Mouse (Mus musculus) cortical plate, adult 2 months (tissue): ENCODE measurements around the gene Pdcd5. TPM values are rescaled to one million over a fixed set of nuclear protein-coding genes. Genes with fewer than 3 reads are reported as not detected.

Experiments used
- H3K27ac ChIP-seq: fragments of 200-500 bp; 2 replicates; pipeline ENCODE4 v1.5.1; 2012; ENCODE audit warnings: low read length, control low read depth, inconsistent platforms; ENCODE audit not compliant: insufficient read depth
- H3K4me1 ChIP-seq: fragments of 200-500 bp; 2 replicates; pipeline ENCODE4 v1.6.1; 2011; ENCODE audit warnings: low read length; ENCODE audit not compliant: control insufficient read depth, insufficient read depth
- H3K4me3 ChIP-seq: fragments of 200-500 bp; 2 replicates; pipeline ENCODE4 v1.5.1; 2011; ENCODE audit warnings: mild to moderate bottlenecking, low read length, control low read depth; ENCODE audit not compliant: insufficient read depth
- CTCF ChIP-seq: fragments of 200-500 bp; IDR thresholded peaks from 2 replicates; pipeline ENCODE4 v1.5.1; 2011; ENCODE audit warnings: mild to moderate bottlenecking, control low read depth, low read length; ENCODE audit not compliant: insufficient read depth; ENCODE audit errors: extremely low read depth
- POLR2A ChIP-seq: fragments of 200-500 bp; IDR thresholded peaks from 2 replicates; pipeline ENCODE4 v1.6.1; 2011; ENCODE audit warnings: mild to moderate bottlenecking, low read length, control low read depth; ENCODE audit not compliant: insufficient read depth; ENCODE audit errors: extremely low read depth
- polyA plus RNA-seq: library from polyadenylated mRNA; depleted of rRNA; stranded (reverse); fragments of >200 nt; gene quantifications from 2 replicates; pipeline ENCODE4 v1.2.3, GENCODE M21; 2012

Gene Pdcd5
- polyA plus RNA-seq, 1 experiment, result 95.4 TPM

GRCm38 (mm10) chr7:35678976-35679375, 31.7 kb upstream of the Pdcd5 start:
- no peaks in the 10 kb centered on the region for H3K4me1 ChIP-seq
- TF ChIP-seq POLR2A, result no peak
- no peak for TF ChIP-seq CTCF
- no peak overlapping the region for H3K4me3 ChIP-seq
- no peak overlapping the region for H3K27ac ChIP-seq

GRCm38 (mm10) chr7:35668066-35669041, 21.0 kb upstream of the Pdcd5 start:
- TF ChIP-seq CTCF (no peak), POLR2A (no peak)
- Histone ChIP-seq H3K27ac (no peak overlapping the region; the same call in 1 of the 2 replicates), H3K4me1 (no peaks in the 10 kb centered on the region), H3K4me3 (no peak overlapping the region)

- Histone ChIP-seq H3K27ac (no peak overlapping the region), H3K4me3 (no peak overlapping the region), H3K4me1 (no peaks in the 10 kb centered on the region)
- TF ChIP-seq POLR2A (no peak), CTCF (no peak)
Measured at GRCm38 (mm10) chr7:35663790-35664376, 16.6 kb upstream of the Pdcd5 start.

GRCm38 (mm10) chr7:35659173-35659572, 11.9 kb upstream of the Pdcd5 start:
- TF ChIP-seq CTCF (peak; percentile 44), POLR2A (no peak)
- Histone ChIP-seq H3K27ac (no peak overlapping the region), H3K4me3 (no peak overlapping the region), H3K4me1 (no peaks in the 10 kb centered on the region)

GRCm38 (mm10) chr7:35657829-35658228, 10.5 kb upstream of the Pdcd5 start:
- Histone ChIP-seq H3K4me3 (no peak overlapping the region), H3K27ac (no peak overlapping the region), H3K4me1 (no peaks in the 10 kb centered on the region)
- TF ChIP-seq POLR2A, result no peak
- no peak for TF ChIP-seq CTCF

- no peak for TF ChIP-seq CTCF
- no peak for TF ChIP-seq POLR2A
- Histone ChIP-seq H3K4me3 (no peak overlapping the region), H3K4me1 (no peaks in the 10 kb centered on the region), H3K27ac (no peak overlapping the region)
Measured at GRCm38 (mm10) chr7:35651583-35652270, 4.4 kb upstream of the Pdcd5 start.

GRCm38 (mm10) chr7:35650716-35651410, 3.5 kb upstream of the Pdcd5 start:
- Histone ChIP-seq H3K4me1 (no peaks in the 10 kb centered on the region), H3K4me3 (no peak overlapping the region), H3K27ac (no peak overlapping the region)
- TF ChIP-seq POLR2A (no peak), CTCF (peak; percentile 81)

GRCm38 (mm10) chr7:35649071-35649470, 1.8 kb upstream of the Pdcd5 start:
- Histone ChIP-seq H3K4me1 (no peaks in the 10 kb centered on the region), H3K4me3 (no peak overlapping the region), H3K27ac (no peak overlapping the region)
- TF ChIP-seq POLR2A, result no peak
- TF ChIP-seq CTCF, result no peak

- H3K27ac ChIP-seq, result no peak overlapping the region
- no peak overlapping the region for H3K4me3 ChIP-seq
- no peaks in the 10 kb centered on the region for H3K4me1 ChIP-seq
- no peak for TF ChIP-seq POLR2A
- no peak for TF ChIP-seq CTCF
Measured at GRCm38 (mm10) chr7:35648239-35649069, 1.1 kb upstream of the Pdcd5 start.
